Mouse (Mus musculus) urinary bladder, postnatal 14 days (tissue): Measurements from ENCODE around the gene 3110040M04Rik.
"Not testable (repeated sequence)": the region's sequence is repeated elsewhere in the genome, so short reads cannot be mapped to it uniquely, and the experiment has no call there.

Experiments used
- DNase-seq: peaks from one replicate; pipeline ENCODE4 v3.0.0; 2021; ENCODE audit warnings: low spot score

The 3110040M04Rik gene

GRCm38 (mm10) chr1:151203818-151204217 lies at the start of gene 3110040M04Rik:
3110040M04Rik (plus strand) TSS chr1:151204121.
- not testable (repeated sequence) for DNase-seq

GRCm38 (mm10) chr1:151154131-151154530 lies 49.8 kb upstream of the 3110040M04Rik start:
- DNase-seq, result not testable (repeated sequence)

- no peak for DNase-seq
Measured at GRCm38 (mm10) chr1:151156129-151156528, 47.8 kb upstream of the 3110040M04Rik start.

- DNase-seq, result no peak
Measured at GRCm38 (mm10) chr1:151156777-151157632, 46.9 kb upstream of the 3110040M04Rik start.

- no peak for DNase-seq
Measured at GRCm38 (mm10) chr1:151157963-151158856, 45.7 kb upstream of the 3110040M04Rik start.

- no peak for DNase-seq
Measured at GRCm38 (mm10) chr1:151158857-151159510, 44.9 kb upstream of the 3110040M04Rik start.

GRCm38 (mm10) chr1:151166031-151166430 lies 37.9 kb upstream of the 3110040M04Rik start:
- DNase-seq, result no peak

- no peak for DNase-seq
Measured at GRCm38 (mm10) chr1:151167297-151168047, 36.4 kb upstream of the 3110040M04Rik start.

- no peak for DNase-seq
Measured at GRCm38 (mm10) chr1:151168637-151169036, 35.3 kb upstream of the 3110040M04Rik start.

- DNase-seq, result no peak
Measured at GRCm38 (mm10) chr1:151171572-151172461, 32.1 kb upstream of the 3110040M04Rik start.

- no peak for DNase-seq
Measured at GRCm38 (mm10) chr1:151177030-151177936, 26.6 kb upstream of the 3110040M04Rik start.

GRCm38 (mm10) chr1:151177937-151178271 lies 26.0 kb upstream of the 3110040M04Rik start:
- DNase-seq, result no peak

- no peak for DNase-seq
Measured at GRCm38 (mm10) chr1:151178505-151179083, 25.3 kb upstream of the 3110040M04Rik start.

- DNase-seq, result no peak
Measured at GRCm38 (mm10) chr1:151180167-151180566, 23.8 kb upstream of the 3110040M04Rik start.

GRCm38 (mm10) chr1:151182266-151182665 lies 21.7 kb upstream of the 3110040M04Rik start, which contains the start of gene Gm47985:
Gm47985 (plus strand) TSS chr1:151182537.
- not testable (repeated sequence) for DNase-seq

GRCm38 (mm10) chr1:151186186-151186585 lies 17.7 kb upstream of the 3110040M04Rik start:
- not testable (repeated sequence) for DNase-seq

- not testable (repeated sequence) for DNase-seq
Measured at GRCm38 (mm10) chr1:151186879-151187424, 17.0 kb upstream of the 3110040M04Rik start.

- DNase-seq, result no peak
Measured at GRCm38 (mm10) chr1:151188469-151188868, 15.5 kb upstream of the 3110040M04Rik start.
